Mouse (Mus musculus) thymus, adult 2 months (tissue): Measurements from ENCODE around the gene Kndc1. TPM values are rescaled to one million over a fixed set of nuclear protein-coding genes. Genes with fewer than 3 reads are reported as not detected.

Source experiments
- DNase-seq: peaks from one replicate; pipeline ENCODE4 v3.0.0; 2021
- H3K27ac ChIP-seq: fragments of 200-500 bp; 2 replicates; pipeline ENCODE4 v1.5.1; 2012; ENCODE audit warnings: low read length, control low read depth; ENCODE audit not compliant: control insufficient read depth, insufficient read depth
- H3K27me3 ChIP-seq: fragments of 200-500 bp; 2 replicates; pipeline ENCODE4 v1.6.1; 2012; ENCODE audit warnings: mild to moderate bottlenecking, low read length, moderate library complexity, mixed read lengths; ENCODE audit not compliant: control insufficient read depth, insufficient read depth
- H3K36me3 ChIP-seq: fragments of 200-500 bp; 2 replicates; pipeline ENCODE4 v1.6.1; 2012; ENCODE audit warnings: mild to moderate bottlenecking, low read length, moderate library complexity; ENCODE audit not compliant: control insufficient read depth, insufficient read depth
- H3K4me1 ChIP-seq: fragments of 200-500 bp; replicated peaks from 2 replicates; pipeline ENCODE4 v1.6.1; 2012; ENCODE audit warnings: low read length; ENCODE audit not compliant: control insufficient read depth, insufficient read depth
- H3K4me3 ChIP-seq: fragments of 200-500 bp; 2 replicates; pipeline ENCODE4 v1.5.1; 2012; ENCODE audit warnings: mild to moderate bottlenecking, low read length, control low read depth, moderate library complexity; ENCODE audit not compliant: control insufficient read depth, insufficient read depth
- CTCF ChIP-seq: fragments of 200-500 bp; IDR thresholded peaks from 2 replicates; pipeline ENCODE4 v1.5.1; 2012; ENCODE audit warnings: mild to moderate bottlenecking, control low read depth, low read length, moderate library complexity, borderline replicate concordance; ENCODE audit not compliant: control insufficient read depth, poor library complexity, insufficient read depth; ENCODE audit errors: extremely low read depth
- POLR2A ChIP-seq: fragments of 200-500 bp; IDR thresholded peaks from 2 replicates; pipeline ENCODE4 v1.6.1; 2012; ENCODE audit warnings: mild to moderate bottlenecking, low read length, control low read depth, moderate library complexity; ENCODE audit not compliant: control insufficient read depth, poor library complexity, insufficient read depth; ENCODE audit errors: extremely low read depth
- whole genome bisulfite sequencing: fragments of 180-500 bp; shearing (Covaris S2); methylation state at CpG from one replicate; pipeline ENCODE4 v1.1.7; 2018; 5-methylcytosine and 5-hydroxymethylcytosine counted together
- polyA plus RNA-seq: library from polyadenylated mRNA; depleted of rRNA; stranded (reverse); fragments of >200 nt; gene quantifications from 2 replicates; pipeline ENCODE4 v1.2.3, GENCODE M21; 2012

The Kndc1 gene
- polyA plus RNA-seq, 1 experiment = 4.8 TPM

DNA sequence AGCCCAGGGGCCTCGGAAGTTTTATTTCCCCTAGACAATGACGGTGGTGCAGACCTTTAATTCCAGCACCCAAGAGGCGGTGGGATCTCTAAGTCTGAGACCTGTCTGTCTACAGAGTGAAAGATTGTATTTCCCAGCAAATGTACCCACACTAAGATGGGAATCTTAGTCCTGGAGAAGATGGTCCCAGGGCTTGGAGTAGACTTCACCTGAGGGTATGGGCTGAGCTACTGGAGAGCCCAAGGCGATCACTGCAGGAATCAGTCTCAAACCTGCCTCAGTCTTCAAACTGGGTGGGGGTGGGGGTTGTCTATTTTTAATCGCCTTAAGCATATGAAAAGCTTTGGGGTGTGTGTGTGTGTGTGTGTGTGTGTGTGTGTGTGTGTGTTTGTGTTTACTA is 51.5 kb downstream of the Kndc1 start:
- 92% methylated on average over 5 of the region's 5 CpGs for WGBS
- TF ChIP-seq POLR2A (no peak), CTCF (no peak)

DNA sequence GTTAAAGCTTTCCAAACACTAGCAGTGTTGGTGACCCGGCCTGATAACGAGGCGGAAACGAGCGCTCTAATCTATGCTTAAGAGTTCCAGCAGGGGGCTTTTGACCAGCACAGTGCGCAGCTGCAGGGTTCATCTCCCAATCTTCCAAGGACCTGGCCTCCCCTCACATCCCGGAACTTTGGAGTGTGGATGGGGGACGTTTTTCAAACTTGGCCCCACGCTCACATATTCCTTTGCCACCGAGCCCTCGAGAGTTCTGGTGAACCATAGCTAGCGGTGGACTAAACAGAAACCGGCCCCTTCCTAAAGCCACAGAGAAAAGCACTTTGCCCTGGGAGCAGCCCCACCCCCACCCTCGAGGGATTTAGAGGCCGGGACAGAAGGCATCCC is 55.4 kb downstream of the Kndc1 start:
- H3K4me1 ChIP-seq = peaks cover 6% of the 10 kb centered on the region
- H3K27ac ChIP-seq = no peak overlapping the region; the same call in 1 of the 2 replicates
- H3K27me3 ChIP-seq = peaks cover 3% of the 10 kb centered on the region; the same call in 1 of the 2 replicates
- H3K36me3 ChIP-seq = no peaks in the 10 kb centered on the region
- DNase-seq = peak; percentile 36
- no peak for TF ChIP-seq POLR2A
- peak; percentile 68; the same call in 1 of the 2 replicates for TF ChIP-seq CTCF
- 2% methylated on average over 15 of the region's 15 CpGs for WGBS
- peak overlapping the region; percentile 87 for H3K4me3 ChIP-seq

More for the DNA sequence above, 51.5 kb downstream of the Kndc1 start:
- no peak overlapping the region for H3K27ac ChIP-seq
- DNase-seq = no peak
- H3K4me1 ChIP-seq = peaks cover 3% of the 10 kb centered on the region
- H3K27me3 ChIP-seq = peaks cover 20% of the 10 kb centered on the region
- H3K4me3 ChIP-seq = no peak overlapping the region
- no peaks in the 10 kb centered on the region for H3K36me3 ChIP-seq

GRCm38 (mm10) chr7:139950283-139950971 is 55.9 kb downstream of the Kndc1 start:
- H3K36me3 ChIP-seq = no peaks in the 10 kb centered on the region
- H3K4me3 ChIP-seq = peak overlapping the region; percentile 87
- no peaks in the 10 kb centered on the region; the same call in 1 of the 2 replicates for H3K27me3 ChIP-seq
- peak overlapping the region; percentile 30; the same call in 1 of the 2 replicates for H3K27ac ChIP-seq
- under 1% methylated on average over 33 of the region's 33 CpGs for WGBS
- TF ChIP-seq CTCF = 0 out of 2 replicates have a peak, but pooled peaks have one; percentile 12
- TF ChIP-seq POLR2A = 0 out of 2 replicates have a peak, but pooled peaks have one; percentile 24
- peak; percentile 33 for DNase-seq
- peaks cover 6% of the 10 kb centered on the region for H3K4me1 ChIP-seq

DNA sequence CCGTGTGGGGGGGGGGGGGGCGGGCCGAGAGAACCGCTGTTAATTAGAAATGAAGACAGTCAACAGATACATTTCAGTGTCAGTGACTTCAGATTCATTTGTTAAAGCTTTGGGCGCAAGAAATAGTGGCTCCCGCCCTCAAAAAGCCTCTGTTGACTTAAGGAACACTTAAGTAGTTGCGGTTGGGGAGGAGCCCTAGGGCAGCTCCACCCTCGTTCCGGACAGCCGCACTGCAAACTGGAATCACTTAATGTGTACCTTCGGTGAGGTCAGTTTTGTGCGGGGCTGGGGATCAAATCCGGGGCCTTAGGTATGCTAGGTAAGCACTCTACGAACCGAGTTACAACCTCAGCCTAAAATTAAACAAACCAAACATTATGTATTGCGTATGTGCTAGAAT is 56.6 kb downstream of the Kndc1 start:
- H3K27ac ChIP-seq = no peak overlapping the region
- peaks cover 6% of the 10 kb centered on the region for H3K4me1 ChIP-seq
- 3% methylated on average over 16 of the region's 16 CpGs for WGBS
- H3K36me3 ChIP-seq = no peaks in the 10 kb centered on the region
- H3K27me3 ChIP-seq = no peaks in the 10 kb centered on the region; the same call in 1 of the 2 replicates
- peak overlapping the region; percentile 87 for H3K4me3 ChIP-seq
- DNase-seq = no peak
- no peak for TF ChIP-seq POLR2A
- no peak for TF ChIP-seq CTCF

- H3K27me3 ChIP-seq = no peaks in the 10 kb centered on the region; the same call in 1 of the 2 replicates
- TF ChIP-seq CTCF (no peak), POLR2A (no peak)
- H3K27ac ChIP-seq = no peak overlapping the region
- no peaks in the 10 kb centered on the region for H3K36me3 ChIP-seq
- peaks cover 6% of the 10 kb centered on the region for H3K4me1 ChIP-seq
- 97% methylated on average over 6 of the region's 6 CpGs for WGBS
- no peak for DNase-seq
- no peak overlapping the region for H3K4me3 ChIP-seq
Observed at GRCm38 (mm10) chr7:139951991-139952633, 57.6 kb downstream of the Kndc1 start.

- Histone ChIP-seq H3K27me3 (no peaks in the 10 kb centered on the region), H3K27ac (no peak overlapping the region), H3K4me3 (no peak overlapping the region), H3K4me1 (peaks cover 3% of the 10 kb centered on the region), H3K36me3 (no peaks in the 10 kb centered on the region)
- TF ChIP-seq POLR2A = no peak
- no peak for TF ChIP-seq CTCF
- DNase-seq = no peak
- 93% methylated on average over 4 of the region's 4 CpGs for WGBS
Observed at GRCm38 (mm10) chr7:139955505-139955904, 61.0 kb downstream of the Kndc1 start.

- 94% methylated on average over 3 of the region's 3 CpGs for WGBS
Observed at GRCm38 (mm10) chr7:139956658-139957057, 62.2 kb downstream of the Kndc1 start.

More at GRCm38 (mm10) chr7:139956658-139957057, 62.2 kb downstream of the Kndc1 start:
- Histone ChIP-seq H3K4me3 (no peak overlapping the region), H3K27ac (no peak overlapping the region), H3K4me1 (no peaks in the 10 kb centered on the region), H3K27me3 (no peaks in the 10 kb centered on the region), H3K36me3 (no peaks in the 10 kb centered on the region)
- DNase-seq = no peak
- TF ChIP-seq POLR2A = no peak
- no peak for TF ChIP-seq CTCF
